Mouse (Mus musculus) neutrophil, adult 5-6 weeks (primary cell): Measurements from ENCODE around the gene Rcor1. TPM values are rescaled to one million over a fixed set of nuclear protein-coding genes. Genes with fewer than 3 reads are reported as not detected.
A peak's percentile ranks its signal among the peaks of the same experiment; 100 is the strongest.

Experiments used
- ATAC-seq: fragments of 151-379, 151-347 bp; 2 replicates; pipeline ENCODE4 v1.8.0; 2017; ENCODE audit warnings: mild to moderate bottlenecking, moderate TSS enrichment; ENCODE audit not compliant: insufficient number of reproducible peaks, poor library complexity, low FRiP score, severe bottlenecking; ENCODE audit errors: extremely low read depth
- total RNA-seq: library from RNA; stranded (forward); fragments of 200-1000 nt; gene quantifications from 2 replicates; pipeline ENCODE4 v1.2.3, GENCODE M21; 2017

Rcor1 gene
- total RNA-seq, 1 experiment from 2014 or later: 29.7 TPM

- ATAC-seq: no peak
Measured at GRCm38 (mm10) chr12:111018068-111018467, 21.1 kb upstream of the Rcor1 start.

GRCm38 (mm10) chr12:111019086-111019485 is 20.1 kb upstream of the Rcor1 start:
- no peak for ATAC-seq

- no peak for ATAC-seq
Measured at GRCm38 (mm10) chr12:111021138-111021537, 18.0 kb upstream of the Rcor1 start.

GRCm38 (mm10) chr12:111021577-111021976 is 17.6 kb upstream of the Rcor1 start:
- no peak for ATAC-seq

- ATAC-seq: no peak
Measured at GRCm38 (mm10) chr12:111028176-111029167, 10.7 kb upstream of the Rcor1 start.

- no peak for ATAC-seq
Measured at GRCm38 (mm10) chr12:111029291-111029890, 9.8 kb upstream of the Rcor1 start.

DNA sequence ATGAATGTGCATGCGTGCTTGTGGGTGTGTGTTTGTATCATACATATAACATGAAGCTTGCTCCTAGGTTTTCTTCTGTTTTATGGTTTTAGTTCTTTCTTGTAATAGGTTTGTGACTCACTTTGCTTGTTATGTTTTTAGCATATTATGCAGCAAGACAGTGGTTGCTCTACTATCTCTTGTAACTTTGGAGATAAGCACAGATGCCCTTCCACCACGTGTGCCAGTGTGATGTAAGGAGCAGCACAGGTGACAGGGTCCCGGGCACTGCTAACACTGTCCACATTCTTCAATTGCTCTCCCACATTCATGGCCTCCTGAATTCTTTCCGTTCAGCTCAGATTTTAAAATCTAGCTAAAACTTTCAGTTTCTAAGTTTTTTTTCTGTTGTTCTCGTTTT is 6.3 kb upstream of the Rcor1 start:
- no peak for ATAC-seq

- ATAC-seq: peak; percentile 49
Measured at GRCm38 (mm10) chr12:111035182-111035824, 3.8 kb upstream of the Rcor1 start.

- ATAC-seq: no peak
Measured at GRCm38 (mm10) chr12:111036198-111036775, 2.9 kb upstream of the Rcor1 start.

DNA sequence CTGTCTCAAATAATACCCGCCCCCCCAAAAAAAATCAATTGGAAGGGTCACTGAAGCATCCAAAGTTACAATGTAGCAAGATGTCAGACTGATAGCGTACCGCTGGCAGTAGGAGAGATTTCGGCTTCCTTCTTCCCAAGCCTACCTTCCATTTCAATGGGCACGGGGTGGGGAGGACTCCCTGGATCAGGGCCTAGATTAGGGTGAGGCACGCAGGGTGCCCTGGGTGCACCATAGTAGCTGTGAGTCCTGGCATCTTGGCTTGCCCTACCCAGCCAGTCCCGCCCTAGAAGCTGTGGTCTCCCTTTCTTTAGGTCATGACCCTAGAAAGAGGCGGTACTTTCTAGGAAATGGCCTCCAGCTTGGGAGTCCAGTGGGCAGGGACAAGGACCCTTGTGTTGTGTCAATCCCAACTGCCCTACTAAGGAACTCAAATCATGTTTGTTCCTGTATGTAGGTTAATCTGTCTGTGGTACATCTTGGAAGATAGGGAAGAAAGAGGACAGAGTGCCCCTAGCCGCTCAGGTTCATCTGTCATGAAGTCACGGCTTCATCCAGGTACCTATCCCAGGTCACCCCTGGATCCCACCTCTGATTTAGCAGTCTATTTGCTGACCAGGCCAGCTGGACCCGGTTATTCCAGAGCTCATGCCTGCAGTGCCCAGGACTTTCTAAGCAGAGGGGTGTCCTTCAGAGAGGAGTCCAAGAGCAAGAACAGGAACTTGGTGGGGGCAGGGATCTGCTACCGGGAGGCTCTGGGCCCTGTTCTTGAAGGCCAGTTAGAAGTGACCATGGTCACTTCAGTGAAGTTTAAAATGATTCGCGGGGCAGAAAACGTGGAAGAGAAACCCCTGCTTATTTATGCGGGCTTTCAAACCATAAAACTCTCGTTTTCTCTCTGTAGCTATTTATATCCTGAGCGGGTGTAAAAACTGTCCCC is 1.6 kb upstream of the Rcor1 start:
- no peak for ATAC-seq

DNA sequence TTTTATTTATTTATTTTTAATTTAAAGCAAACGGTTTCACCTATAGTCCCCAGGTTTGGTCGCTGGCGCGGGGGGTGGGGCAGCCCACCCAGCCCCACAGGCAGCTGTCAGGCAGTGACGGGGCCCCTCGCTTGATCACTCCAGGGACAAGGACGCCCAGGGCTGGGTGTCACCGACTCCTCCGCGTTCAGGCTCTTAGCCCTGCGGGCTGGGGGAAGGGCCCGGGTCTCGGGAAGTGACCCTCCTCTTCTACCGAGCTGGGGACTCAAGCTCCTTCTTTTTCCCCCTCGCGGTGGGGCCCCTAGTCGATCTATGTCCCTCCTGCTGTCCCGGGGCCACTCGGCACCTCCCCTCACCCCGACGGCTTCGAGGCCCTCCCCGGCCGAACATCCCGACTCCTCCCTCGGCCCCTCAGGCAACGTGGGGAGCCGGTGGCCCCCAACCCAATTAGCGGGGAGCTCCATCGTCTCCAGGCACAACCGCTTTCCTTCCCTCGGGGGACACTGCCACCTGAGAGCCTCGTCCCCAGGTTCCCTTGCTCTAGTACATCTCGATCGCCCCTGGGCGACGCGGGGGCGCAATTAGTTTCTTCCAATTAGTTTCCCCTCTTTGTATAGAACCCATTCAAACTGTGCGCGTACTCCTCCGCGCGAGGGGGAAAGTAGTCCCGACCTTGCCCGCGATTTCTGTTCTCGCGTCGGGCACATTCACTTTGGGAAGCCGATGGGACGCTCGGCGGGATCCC is 748 bp upstream of the Rcor1 start:
- no peak for ATAC-seq

DNA sequence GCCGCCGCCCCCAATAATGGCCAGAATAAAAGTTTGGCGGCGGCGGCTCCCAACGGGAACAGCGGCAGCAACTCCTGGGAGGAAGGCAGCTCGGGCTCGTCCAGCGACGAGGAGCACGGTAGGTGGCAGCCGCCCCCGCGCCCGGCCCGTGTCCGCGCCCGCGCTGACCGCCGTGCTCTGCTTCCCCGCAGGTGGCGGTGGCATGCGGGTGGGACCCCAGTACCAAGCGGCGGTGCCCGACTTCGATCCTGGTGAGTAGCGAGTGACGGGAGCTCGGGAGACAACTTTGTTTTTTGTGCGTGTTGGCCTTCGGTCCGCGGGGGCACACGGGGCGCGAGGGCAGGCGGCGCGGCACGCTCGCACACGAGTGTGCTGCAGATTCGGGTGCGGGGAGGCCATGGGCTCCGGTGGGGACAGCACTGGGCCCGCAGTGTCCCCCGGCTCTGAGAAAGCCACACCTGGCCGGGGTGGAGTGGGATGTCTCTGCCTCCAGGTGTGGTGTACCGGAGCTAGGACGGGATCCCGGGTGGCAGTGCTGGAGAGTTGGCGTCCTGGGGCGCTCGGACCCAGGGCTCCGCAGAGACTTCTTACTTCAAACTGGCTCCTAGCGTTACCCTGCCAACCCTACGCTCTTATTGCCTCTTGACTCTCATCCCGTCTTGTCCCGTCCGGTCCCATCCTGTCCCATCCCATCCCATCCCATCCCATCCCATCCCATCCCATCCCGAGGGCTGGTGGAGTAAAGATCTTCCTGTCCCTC is 800 bp downstream of the Rcor1 start:
- ATAC-seq: no peak

DNA sequence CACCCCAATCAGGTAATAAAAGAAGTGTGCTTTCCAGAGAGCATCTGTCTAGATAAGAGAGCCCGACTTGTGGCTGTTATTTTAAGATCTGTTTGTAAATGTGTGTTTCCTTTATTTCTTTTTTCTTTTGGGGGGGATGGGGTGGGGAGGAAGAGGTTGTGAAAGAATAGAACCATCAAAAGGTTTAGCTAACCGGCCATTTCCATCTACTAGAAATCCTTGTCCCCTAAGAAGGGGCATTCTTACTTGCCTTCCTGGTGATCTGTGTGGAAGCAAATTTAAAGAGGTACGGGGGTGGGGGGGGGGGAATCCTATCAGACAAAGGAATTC is 1.3 kb downstream of the Rcor1 start:
- ATAC-seq: no peak

DNA sequence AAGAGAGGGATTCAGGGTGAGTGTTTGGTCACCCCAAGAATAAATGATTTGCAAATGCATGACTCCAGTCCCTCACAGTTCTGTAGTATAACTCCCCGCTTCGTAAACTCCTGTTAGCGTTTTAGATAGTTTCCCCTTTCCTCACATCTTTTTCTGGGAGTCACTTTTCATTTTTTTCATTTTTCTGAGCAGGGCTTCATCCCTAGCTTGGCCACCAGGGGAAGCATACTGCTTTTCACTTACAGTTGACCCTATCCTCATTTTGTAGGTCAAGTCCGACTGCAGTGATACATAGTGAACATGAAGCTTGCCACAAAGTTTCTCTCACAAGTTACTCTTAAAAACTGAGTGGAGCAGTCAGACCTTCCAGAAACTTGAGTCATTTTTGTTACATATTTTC is 2.0 kb downstream of the Rcor1 start:
- ATAC-seq: 0 out of 2 replicates have a peak, but pooled peaks have one; percentile 11

DNA sequence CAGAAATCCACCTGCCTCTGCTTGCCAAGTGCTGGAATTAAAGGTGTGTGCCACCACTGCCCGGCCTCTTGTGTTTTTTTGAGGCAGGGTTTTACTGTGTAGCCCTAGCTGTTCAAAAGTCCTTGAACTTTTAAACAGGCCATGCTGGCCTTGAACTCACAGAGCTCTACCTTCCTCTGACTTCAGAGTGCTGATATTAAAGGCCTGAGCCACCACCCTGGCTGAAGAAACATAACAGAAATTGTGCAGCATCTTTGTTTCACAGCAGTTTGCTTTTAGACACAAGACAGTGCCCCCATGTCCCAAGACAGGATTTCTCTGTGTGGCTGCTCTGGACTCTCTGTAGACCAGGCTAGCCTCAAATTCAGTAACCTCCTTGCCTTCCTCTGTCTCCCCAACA is 3.2 kb downstream of the Rcor1 start:
- no peak for ATAC-seq

DNA sequence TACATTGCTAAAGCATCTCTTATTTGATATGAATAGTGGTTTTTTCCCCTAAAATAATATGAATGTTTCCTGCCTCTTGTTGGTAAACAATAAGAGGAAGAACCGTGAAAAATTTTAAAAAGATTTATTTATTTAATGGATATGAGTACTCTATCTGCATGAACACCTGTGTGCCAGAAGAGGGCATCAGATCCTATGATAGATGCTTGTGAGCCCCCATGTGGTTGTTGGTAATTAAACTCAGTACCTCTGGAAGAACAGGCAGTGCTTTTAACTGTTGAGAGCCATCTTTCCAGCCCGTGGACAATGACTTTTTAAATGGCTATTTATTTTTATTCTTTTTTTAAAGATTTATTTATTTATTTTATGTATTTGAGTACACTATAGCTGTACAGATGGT is 5.7 kb downstream of the Rcor1 start:
- ATAC-seq: no peak

- no peak for ATAC-seq
Measured at GRCm38 (mm10) chr12:111046866-111047265, 7.7 kb downstream of the Rcor1 start.
